11 mouse cellular contexts compared by ENCODE assay signal in genomic region chr5:38879989-38880706, GRCm38 (mm10). TPM values are rescaled to one million over a fixed set of nuclear protein-coding genes. Genes with fewer than 3 reads are reported as not detected.
DNase-seq lines count a peak whose midpoint lies in the region; ATAC-seq and TF ChIP-seq lines count a peak whose summit lies in the region.
"Had no signal": no experiment of that assay in that cellular context is flagged by ENCODE, and none has a peak within 500 bp of the region (broad histone marks: within the 10 kb centered on the region; RNA-seq: fewer than 3 reads in every experiment).

No protein-coding gene starts in this region.

- WGBS in heart, embryonic 12.5 days = 59% methylated on average over 11 of the region's 11 CpGs
- WGBS in lung, postnatal 0 days = 19% methylated on average over 11 of the region's 11 CpGs
- WGBS in lung, adult 2 months = 19% methylated on average over 11 of the region's 11 CpGs
- WGBS in limb, embryonic 14.5 days = 11% methylated on average over 11 of the region's 11 CpGs

- no peak overlapping the region for H3K4me2 ChIP-seq in heart, embryonic 12.5 days
- H3K4me2 ChIP-seq in lung, postnatal 0 days (replicated peaks; ENCODE audit: low read depth, low read length) = no peak overlapping the region
- H3K4me2 ChIP-seq in limb, embryonic 14.5 days (replicated peaks; ENCODE audit: low read depth, low read length, severe bottlenecking) = no peak overlapping the region; the same call in 1 of the 2 replicates
- H3K4me2 ChIP-seq: liver, embryonic 15.5 days had no signal

- H3K27me3 ChIP-seq in heart, embryonic 12.5 days (replicated peaks) = no peaks in the 10 kb centered on the region
- no peaks in the 10 kb centered on the region for H3K27me3 ChIP-seq in lung, postnatal 0 days (replicated peaks; ENCODE audit: insufficient read depth, low read length)
- no peaks in the 10 kb centered on the region for H3K27me3 ChIP-seq in limb, embryonic 14.5 days (ENCODE audit: control insufficient read depth, insufficient read depth, low read length)
- H3K27me3 ChIP-seq: CH12.LX; liver, embryonic 15.5 days had no signal

- no peak overlapping the region for H3K9ac ChIP-seq in heart, embryonic 12.5 days
- no peak overlapping the region for H3K9ac ChIP-seq in lung, postnatal 0 days (replicated peaks; ENCODE audit: low read depth)
- H3K9ac ChIP-seq in limb, embryonic 14.5 days (ENCODE audit: low read depth, low read length, severe bottlenecking) = no peak overlapping the region
- H3K9ac ChIP-seq: liver, embryonic 15.5 days had no signal

- TF ChIP-seq CTCF in lung, postnatal 0 days (IDR thresholded peaks at IDR 0.05) = no peak
- TF ChIP-seq CTCF in lung, adult 2 months (IDR thresholded peaks at IDR 0.05; ENCODE audit: insufficient read depth, low read length) = no peak

- no peaks in the 10 kb centered on the region for H3K9me3 ChIP-seq in heart, embryonic 12.5 days (replicated peaks)
- H3K9me3 ChIP-seq in lung, postnatal 0 days (ENCODE audit: low read length) = no peaks in the 10 kb centered on the region
- no peaks in the 10 kb centered on the region for H3K9me3 ChIP-seq in limb, embryonic 14.5 days (ENCODE audit: control insufficient read depth, low read length)
- H3K9me3 ChIP-seq: liver, embryonic 15.5 days had no signal

- H3K27ac ChIP-seq in heart, embryonic 12.5 days (ENCODE audit: poor library complexity, severe bottlenecking) = no peak overlapping the region
- H3K27ac ChIP-seq in lung, postnatal 0 days (ENCODE audit: low read length) = no peak overlapping the region
- no peak overlapping the region for H3K27ac ChIP-seq in limb, embryonic 14.5 days (replicated peaks; ENCODE audit: low read depth, low read length)
- H3K27ac ChIP-seq: liver, embryonic 15.5 days had no signal

- no peaks in the 10 kb centered on the region for H3K36me3 ChIP-seq in heart, embryonic 12.5 days
- no peaks in the 10 kb centered on the region for H3K36me3 ChIP-seq in lung, postnatal 0 days (ENCODE audit: insufficient read depth, low read length)
- no peaks in the 10 kb centered on the region for H3K36me3 ChIP-seq in limb, embryonic 14.5 days (ENCODE audit: control insufficient read depth, insufficient read depth, low read length)
- H3K36me3 ChIP-seq: liver, embryonic 15.5 days had no signal

- TF ChIP-seq POLR2A in lung, adult 2 months (IDR thresholded peaks at IDR 0.05; ENCODE audit: borderline replicate concordance, extremely low read depth, low read depth, low read length) = no peak
- TF ChIP-seq POLR2A in limb, embryonic 14.5 days (IDR thresholded peaks at IDR 0.05; ENCODE audit: borderline replicate concordance, extremely low read depth, insufficient read depth, insufficient read length) = no peak

- no peak for ATAC-seq in heart, embryonic 12.5 days (ENCODE audit: insufficient number of reproducible peaks, low FRiP score)
- no peak for ATAC-seq in lung, postnatal 0 days
- peak; percentile 78 for ATAC-seq in limb, embryonic 14.5 days (ENCODE audit: low FRiP score, low read depth)

- peak; percentile 18 to 44 for DNase-seq in heart, adult 18-20 months
- DNase-seq in lung, postnatal 0 days (ENCODE audit: low spot score) = peak; percentile 22
- DNase-seq in lung, adult 2 months = no peak
- DNase-seq in embryo, embryonic 11 days = peak; percentile 33
- peak; percentile 29 for DNase-seq in limb, embryonic 14.5 days (ENCODE audit: low spot score)
- no peak for DNase-seq in frontal cortex, postnatal 25 days (ENCODE audit: low spot score in 2 of 2)
- no peak for DNase-seq in urinary bladder, postnatal 10 days (ENCODE audit: low spot score)

- H3K4me1 ChIP-seq in heart, embryonic 12.5 days (replicated peaks) = no peaks in the 10 kb centered on the region
- no peaks in the 10 kb centered on the region for H3K4me1 ChIP-seq in lung, postnatal 0 days (ENCODE audit: insufficient read depth, low read depth, low read length)
- H3K4me1 ChIP-seq in lung, adult 2 months (ENCODE audit: control insufficient read depth, insufficient read depth, low read length) = no peaks in the 10 kb centered on the region
- peaks cover 2% of the 10 kb centered on the region; the same call in 1 of the 2 replicates for H3K4me1 ChIP-seq in limb, embryonic 14.5 days (ENCODE audit: control insufficient read depth, insufficient read depth, low read length)
- H3K4me1 ChIP-seq: liver, embryonic 15.5 days had no signal

- no peak overlapping the region for H3K4me3 ChIP-seq in heart, embryonic 12.5 days
- H3K4me3 ChIP-seq in lung, postnatal 0 days (ENCODE audit: low read depth, low read length) = no peak overlapping the region
- H3K4me3 ChIP-seq in lung, adult 2 months (replicated peaks; ENCODE audit: extremely low read depth, low read depth, low read length) = no peak overlapping the region
- no peak overlapping the region for H3K4me3 ChIP-seq in limb, embryonic 14.5 days (replicated peaks; ENCODE audit: low read length)
- H3K4me3 ChIP-seq: liver, embryonic 15.5 days had no signal

- no peak for TF ChIP-seq EP300 in lung, postnatal 0 days (IDR thresholded peaks at IDR 0.05)

RNA-seq across cellular contexts. Expression of gene Clnk, which starts 3.5 kb away (rescaled TPM):
- total RNA-seq in heart, adult 18-20 months (2021) = not detected
- polyA plus RNA-seq in heart, embryonic 12.5 days (2016; fragmentation: Nextera tagmentation; extraction: Ambion mirVana) = not detected in 2 replicates
- polyA plus RNA-seq in lung, postnatal 0 days (2015; fragmentation: Nextera tagmentation; extraction: Ambion mirVana) = 0.07 TPM in 1 of 2 replicates, not detected in the other
- polyA plus RNA-seq in lung, adult 2 months (2012; rRNA removed) = 0.13 and 0.18 TPM in 2 replicates
- 0.18 and 0.24 TPM in 2 replicates for polyA plus RNA-seq in limb, embryonic 14.5 days (2012; rRNA removed)
- 0.11 and 0.22 TPM in 2 replicates for polyA plus RNA-seq in limb, embryonic 14.5 days (2014; fragmentation: Nextera tagmentation; extraction: Ambion mirVana)
- total RNA-seq: CH12.LX; gastrocnemius, adult 8-10 months had no signal
- polyA plus RNA-seq: liver, embryonic 15.5 days had no signal

Comparison
In these comparisons a context has a peak if more than half of its experiments do, and no peak if none do; other contexts are left out.
1. DNase-seq: peak in heart, adult 18-20 months (2 of 2), lung, postnatal 0 days (single experiment), embryo, embryonic 11 days (single experiment) and limb, embryonic 14.5 days (single experiment); none in lung, adult 2 months (single experiment), frontal cortex, postnatal 25 days (0 of 2) and urinary bladder, postnatal 10 days (single experiment).